8 mouse cellular contexts compared by ENCODE assay signal in genomic region chr8:90876722-90877429, GRCm38 (mm10). TPM values are rescaled to one million over a fixed set of nuclear protein-coding genes. Genes with fewer than 3 reads are reported as not detected.
A peak's percentile ranks its signal among the peaks of the same experiment; 100 is the strongest.
DNase-seq lines count a peak whose midpoint lies in the region; ATAC-seq and TF ChIP-seq lines count a peak whose summit lies in the region.

No protein-coding gene starts in this region.

- H3K27me3 ChIP-seq in G1E (ENCODE audit: insufficient read depth, low read length): peaks cover 17% of the 10 kb centered on the region
- H3K27me3 ChIP-seq in hindbrain, embryonic 12.5 days: no peaks in the 10 kb centered on the region

- H3K36me3 ChIP-seq in G1E (replicated peaks): no peaks in the 10 kb centered on the region
- H3K36me3 ChIP-seq in hindbrain, embryonic 12.5 days: no peaks in the 10 kb centered on the region

- H3K27ac ChIP-seq in hindbrain, embryonic 12.5 days: peak overlapping the region; percentile 90

- 1% methylated on average over 24 of the region's 24 CpGs for WGBS in hindbrain, embryonic 12.5 days

- peak overlapping the region; percentile 55 for H3K9ac ChIP-seq in hindbrain, embryonic 12.5 days

- H3K4me2 ChIP-seq in hindbrain, embryonic 12.5 days (replicated peaks): peak overlapping the region; percentile 76

- ATAC-seq in G1E (ENCODE audit: extremely low read depth, insufficient number of reproducible peaks, low FRiP score, poor library complexity, severe bottlenecking): peak; percentile 19; the same call in 1 of the 2 replicates
- ATAC-seq in hindbrain, embryonic 12.5 days (ENCODE audit: low FRiP score): peak; percentile 73

- no peak for TF ChIP-seq CTCF in G1E (IDR thresholded peaks at IDR 0.05; ENCODE audit: low read depth, low read length)

- H3K4me1 ChIP-seq in G1E (ENCODE audit: insufficient read depth, low read depth, low read length): peaks cover 13% of the 10 kb centered on the region
- H3K4me1 ChIP-seq in hindbrain, embryonic 12.5 days: peaks cover 22% of the 10 kb centered on the region

- no peak overlapping the region; the same call in 1 of the 2 replicates for H3K4me3 ChIP-seq in G1E (ENCODE audit: low read depth, low read length)
- peak overlapping the region; percentile 34 for H3K4me3 ChIP-seq in hindbrain, embryonic 12.5 days

- no peaks in the 10 kb centered on the region for H3K9me3 ChIP-seq in G1E (replicated peaks)
- H3K9me3 ChIP-seq in hindbrain, embryonic 12.5 days (replicated peaks): no peaks in the 10 kb centered on the region

- no peak for DNase-seq in G1E (ENCODE audit: low spot score)
- DNase-seq in cerebellum, adult 9-10 months: peak; percentile 80
- DNase-seq in frontal cortex, postnatal 14 days (ENCODE audit: low spot score in 2 of 2): peak; percentile 63 to 72
- peak; percentile 66 to 77 for DNase-seq in layer of hippocampus, postnatal 10 days (ENCODE audit: low spot score in 2 of 2)
- peak; percentile 89 for DNase-seq in lung, postnatal 10 days
- DNase-seq in retina, adult 2 months (ENCODE audit: low read depth, low spot score): peak; percentile 74
- DNase-seq in thymus, postnatal 14 days: peak; percentile 77

RNA-seq across cellular contexts. Expression of gene Chd9, which starts 48.7 kb away (rescaled TPM):
- total RNA-seq in G1E (2014; fragmentation: Nextera tagmentation): 85.3 and 107 TPM in 2 replicates
- 26.7 and 26.9 TPM in 2 replicates for total RNA-seq in G1E (2017)
- polyA plus RNA-seq in G1E (2012): 1.6 and 2.0 TPM in 2 replicates
- polyA plus RNA-seq in hindbrain, embryonic 12.5 days (2016; fragmentation: Nextera tagmentation; extraction: Ambion mirVana): 83.7 and 88.1 TPM in 2 replicates
- total RNA-seq in layer of hippocampus, postnatal 10 days (2021): 100 to 1,000 TPM; 169 to 181 TPM

RNA-seq across cellular contexts. Expression of gene Gm19935, which starts 59.7 kb away (rescaled TPM):
- not detected in 2 replicates for total RNA-seq in G1E (2014; fragmentation: Nextera tagmentation)
- total RNA-seq in G1E (2017): not detected in 2 replicates
- not detected in 2 replicates for polyA plus RNA-seq in G1E (2012)
- polyA plus RNA-seq in hindbrain, embryonic 12.5 days (2016; fragmentation: Nextera tagmentation; extraction: Ambion mirVana): 0.96 and 1.5 TPM in 2 replicates
- total RNA-seq in layer of hippocampus, postnatal 10 days (2021): 1 to 10 TPM; 1.9 to 3.5 TPM
